Mouse (Mus musculus) liver, embryonic 13.5 days (tissue): Measurements from ENCODE around the gene Tpi1. TPM values are rescaled to one million over a fixed set of nuclear protein-coding genes. Genes with fewer than 3 reads are reported as not detected.

Experiments
- ATAC-seq: fragments of 200-750 bp; cut with Nextera tagmentation; 2 replicates; pipeline ENCODE4 v1.8.0; 2017; ENCODE audit warnings: low read depth, mild to moderate bottlenecking, moderate number of reproducible peaks, moderate library complexity
- DNase-seq: peaks from one replicate; pipeline ENCODE4 v3.0.0; 2022
- H3K27ac ChIP-seq: fragments of 300-500 bp; sonication (generic); 2 replicates; pipeline ENCODE4 v1.5.1; 2015; ENCODE audit warnings: moderate library complexity, mild to moderate bottlenecking, inconsistent platforms
- H3K27me3 ChIP-seq: fragments of 300-500 bp; sonication (generic); 2 replicates; pipeline ENCODE4 v1.6.1; 2015; ENCODE audit warnings: mild to moderate bottlenecking, inconsistent platforms
- H3K36me3 ChIP-seq: fragments of 300-500 bp; sonication (generic); 2 replicates; pipeline ENCODE4 v1.6.1; 2015; ENCODE audit warnings: mild to moderate bottlenecking, inconsistent platforms
- H3K4me1 ChIP-seq: fragments of 300-500 bp; sonication (generic); replicated peaks from 2 replicates; pipeline ENCODE4 v1.6.1; 2015; ENCODE audit warnings: inconsistent platforms
- H3K4me2 ChIP-seq: fragments of 300-500 bp; sonication (generic); 2 replicates; pipeline ENCODE4 v1.6.1; 2015; ENCODE audit warnings: inconsistent platforms, mild to moderate bottlenecking, moderate library complexity
- H3K4me3 ChIP-seq: fragments of 300-500 bp; sonication (generic); replicated peaks from 2 replicates; pipeline ENCODE4 v1.5.1; 2015; ENCODE audit warnings: mild to moderate bottlenecking, inconsistent platforms
- H3K9ac ChIP-seq: fragments of 300-500 bp; sonication (generic); 2 replicates; pipeline ENCODE4 v1.6.1; 2015; ENCODE audit warnings: mild to moderate bottlenecking, inconsistent platforms
- H3K9me3 ChIP-seq: fragments of 300-500 bp; sonication (generic); replicated peaks from 2 replicates; pipeline ENCODE4 v1.6.1; 2016; ENCODE audit warnings: inconsistent platforms
- WGBS: fragments of 180-500 bp; shearing (Covaris S2); methylation state at CpG from one replicate; pipeline ENCODE4 v1.1.7; 2015; ENCODE audit not compliant: insufficient replicate concordance; 5-methylcytosine and 5-hydroxymethylcytosine counted together
- polyA plus RNA-seq: library from polyadenylated mRNA; unstranded; fragments of >200 nt; fragmentation: Nextera tagmentation; extraction: Ambion mirVana; gene quantifications from 2 replicates; pipeline ENCODE4 v1.2.1, GENCODE M21; 2015

Gene Tpi1
- 461 and 495 TPM in 2 replicates for polyA plus RNA-seq

DNA sequence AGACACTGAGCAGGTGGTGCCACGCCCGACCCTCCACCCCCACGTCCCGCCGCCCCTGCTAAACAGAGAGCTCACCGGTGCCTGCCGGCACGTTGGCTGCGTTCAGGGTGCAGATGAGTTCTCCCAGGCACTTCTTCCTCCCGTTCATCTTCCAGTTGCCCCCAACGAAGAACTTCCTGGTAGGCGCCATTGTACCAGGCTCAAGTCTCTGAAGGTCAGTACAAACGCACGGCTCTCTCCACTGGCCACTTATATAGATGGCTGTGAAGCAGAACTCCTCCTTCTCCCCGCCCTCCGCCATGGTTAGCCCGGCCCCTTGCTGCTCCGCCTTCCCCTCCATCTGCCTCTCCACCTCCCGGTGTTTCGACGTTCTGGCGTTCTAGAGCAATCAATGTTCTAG lies at the start of gene Tpi1:
TSS of gene Tpi1 (minus strand) at position 364 of the 400 bp plus-strand sequence.
- ATAC-seq = peak; percentile 82
- Histone ChIP-seq H3K9me3 (no peaks in the 10 kb centered on the region), H3K9ac (peak within 1 kb of the TSS; percentile 84), H3K4me3 (peak within 1 kb of the TSS; percentile 73), H3K27me3 (no peaks in the 10 kb centered on the region), H3K4me1 (peaks cover 63% of the 10 kb centered on the region), H3K27ac (peak within 1 kb of the TSS; percentile 89), H3K4me2 (peak within 1 kb of the TSS; percentile 90), H3K36me3 (peaks cover 67% of the 10 kb centered on the region)
- DNase-seq = peak; percentile 88
- WGBS = under 1% methylated on average over 22 of the region's 22 CpGs

DNA sequence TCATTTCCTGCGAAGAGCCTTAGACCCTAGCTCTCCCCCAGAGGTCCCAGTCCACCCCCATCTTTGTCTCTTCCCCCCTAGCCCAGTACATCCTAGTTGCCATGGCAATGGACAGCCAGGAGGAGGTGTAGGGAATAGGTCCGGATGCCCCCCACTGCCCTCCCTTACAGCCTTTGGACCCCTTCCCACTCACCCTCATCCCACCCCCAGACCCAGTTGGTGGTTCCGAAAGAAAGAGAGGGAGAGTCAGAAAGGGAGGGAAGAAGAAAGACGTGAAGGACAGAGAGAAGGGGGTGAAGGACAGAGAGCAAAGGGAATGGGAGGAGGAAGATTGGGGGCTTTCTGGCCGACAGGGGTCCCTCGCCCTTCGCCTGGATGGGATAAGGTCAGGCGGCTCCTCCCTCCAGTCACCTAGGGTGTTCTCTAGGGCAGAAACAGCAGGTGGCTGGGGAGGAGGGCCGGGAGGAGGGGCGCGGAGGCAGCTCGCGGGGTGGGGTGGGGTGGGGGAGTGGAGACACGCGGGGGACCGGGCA lies 49.1 kb upstream of the Tpi1 start:
- peak overlapping the region; percentile 48 for H3K4me3 ChIP-seq
- no peak overlapping the region for H3K27ac ChIP-seq
- H3K9ac ChIP-seq = no peak overlapping the region
- H3K27me3 ChIP-seq = peaks cover 93% of the 10 kb centered on the region
- no peak for ATAC-seq
- no peaks in the 10 kb centered on the region for H3K36me3 ChIP-seq
- WGBS = 1% methylated on average over 13 of the region's 16 CpGs
- H3K9me3 ChIP-seq = no peaks in the 10 kb centered on the region
- peak overlapping the region; percentile 64 for H3K4me2 ChIP-seq
- peaks cover 13% of the 10 kb centered on the region for H3K4me1 ChIP-seq
- DNase-seq = no peak

DNA sequence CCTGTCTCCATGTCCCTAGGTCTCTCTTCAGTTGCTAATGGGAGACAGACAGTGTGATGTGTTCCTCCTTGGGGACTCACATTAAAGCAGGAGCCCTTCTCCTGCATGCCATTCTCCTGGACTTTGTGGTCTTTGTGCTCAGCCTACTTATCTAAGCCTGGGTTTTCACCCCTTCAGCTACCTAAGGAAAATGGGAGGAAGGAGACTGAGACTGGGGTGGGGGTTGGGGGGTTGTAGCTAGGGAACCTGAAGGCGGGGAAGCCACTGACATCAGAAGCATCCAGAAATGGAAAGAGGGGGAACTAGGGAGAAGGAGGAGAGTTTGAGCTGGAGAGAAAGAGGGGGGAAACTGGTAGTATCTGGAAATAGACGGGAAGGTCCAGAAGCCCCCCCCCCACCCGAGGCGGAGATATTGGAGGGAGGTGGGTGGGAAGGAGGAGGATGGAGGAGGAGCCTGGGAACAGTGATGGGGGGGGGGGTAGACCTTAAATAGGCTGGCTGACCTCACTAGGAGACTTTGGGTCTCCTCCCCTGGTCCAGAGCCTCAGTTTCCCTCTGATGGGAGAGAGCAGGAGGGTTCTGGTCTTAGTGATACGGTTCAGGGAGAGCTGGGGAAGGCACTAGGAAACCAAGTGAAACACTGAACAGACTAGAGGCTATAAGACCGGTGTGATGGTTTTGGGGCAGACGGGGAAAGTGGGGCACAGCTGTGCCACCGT lies 48.5 kb upstream of the Tpi1 start:
- DNase-seq (no peak), ATAC-seq (no peak)
- peaks cover 96% of the 10 kb centered on the region for H3K27me3 ChIP-seq
- 0 out of 2 replicates have a peak overlapping the region, but pooled peaks have one; percentile 64 for H3K4me2 ChIP-seq
- H3K4me3 ChIP-seq = no peak overlapping the region
- peaks cover 13% of the 10 kb centered on the region for H3K4me1 ChIP-seq
- H3K9me3 ChIP-seq = no peaks in the 10 kb centered on the region
- no peaks in the 10 kb centered on the region for H3K36me3 ChIP-seq
- no peak overlapping the region for H3K9ac ChIP-seq
- 10% methylated on average over 8 of the region's 8 CpGs for whole genome bisulfite sequencing
- H3K27ac ChIP-seq = no peak overlapping the region

DNA sequence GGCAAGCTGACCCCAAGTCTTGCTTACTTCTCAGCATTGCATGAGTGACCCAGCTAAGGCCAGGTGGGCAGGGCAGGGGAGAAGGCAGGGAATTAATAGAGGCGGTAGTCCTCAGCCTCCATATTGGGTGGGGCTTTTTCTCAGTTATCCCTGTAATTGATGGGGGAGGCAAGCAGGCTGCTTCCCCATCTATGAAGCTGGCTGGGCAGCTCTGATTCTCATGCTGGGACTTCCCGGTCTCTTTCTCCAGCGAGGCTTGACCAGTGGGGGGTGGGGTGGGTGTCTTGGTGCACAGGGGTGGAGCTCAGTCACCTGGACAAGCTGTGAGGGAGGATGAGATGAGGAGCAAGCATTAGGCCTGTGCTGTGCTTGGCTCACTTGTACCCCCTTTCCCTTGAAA lies 47.7 kb upstream of the Tpi1 start:
- no peak for DNase-seq
- H3K4me3 ChIP-seq = no peak overlapping the region

DNA sequence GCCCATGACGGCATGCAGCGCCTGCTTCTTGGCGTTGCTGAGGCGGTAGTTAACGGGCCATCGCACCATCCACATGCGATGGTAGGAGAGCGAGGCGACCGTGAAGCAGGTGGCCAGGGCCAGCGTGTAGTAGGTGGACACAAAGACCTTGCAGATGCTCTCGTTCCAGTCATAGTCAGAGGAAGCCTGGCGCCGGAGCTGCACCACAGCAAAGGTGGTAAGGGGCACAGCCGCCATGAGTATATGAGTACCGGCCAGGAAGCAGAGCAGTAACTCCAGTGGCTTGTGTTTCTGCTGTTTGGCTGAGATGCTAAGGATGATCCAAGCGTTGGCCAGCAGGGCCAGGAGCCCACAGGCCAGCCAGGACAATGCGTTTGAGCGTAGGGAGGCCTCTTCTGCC lies 47.2 kb upstream of the Tpi1 start:
- H3K27ac ChIP-seq = no peak overlapping the region
- no peaks in the 10 kb centered on the region for H3K9me3 ChIP-seq
- H3K4me2 ChIP-seq = no peak overlapping the region
- no peak for ATAC-seq
- H3K36me3 ChIP-seq = no peaks in the 10 kb centered on the region
- H3K4me1 ChIP-seq = peaks cover 22% of the 10 kb centered on the region
- DNase-seq = no peak
- H3K9ac ChIP-seq = no peak overlapping the region
- WGBS = 74% methylated on average over 19 of the region's 19 CpGs
- H3K4me3 ChIP-seq = no peak overlapping the region
- H3K27me3 ChIP-seq = peaks cover 100% of the 10 kb centered on the region

More for the DNA sequence above, 47.7 kb upstream of the Tpi1 start:
- peaks cover 17% of the 10 kb centered on the region for H3K4me1 ChIP-seq
- H3K36me3 ChIP-seq = no peaks in the 10 kb centered on the region
- ATAC-seq = no peak
- H3K4me2 ChIP-seq = no peak overlapping the region
- no peak overlapping the region for H3K9ac ChIP-seq
- H3K9me3 ChIP-seq = no peaks in the 10 kb centered on the region
- H3K27me3 ChIP-seq = peaks cover 98% of the 10 kb centered on the region
- WGBS = 25% methylated on average over 3 of the region's 3 CpGs
- H3K27ac ChIP-seq = no peak overlapping the region

DNA sequence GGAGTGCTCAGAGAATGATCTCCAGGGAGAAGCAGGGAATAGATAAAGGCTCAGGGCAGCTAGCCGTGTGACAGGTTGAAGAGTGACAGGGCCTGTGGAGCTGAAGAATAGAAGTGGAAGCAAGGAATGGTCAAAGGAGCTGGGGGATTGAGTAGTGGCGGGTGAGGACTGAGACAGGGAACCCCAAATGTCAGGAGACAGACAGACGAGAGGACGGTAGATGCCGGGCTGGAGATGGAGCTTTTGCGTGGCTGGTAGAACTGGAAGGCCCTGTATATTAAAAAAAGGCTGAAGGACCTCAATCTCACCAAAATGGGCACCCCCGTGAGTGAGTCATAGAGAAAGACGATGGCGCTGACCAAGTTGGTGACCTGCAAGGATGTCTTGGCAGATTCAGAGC lies 46.4 kb upstream of the Tpi1 start:
- Histone ChIP-seq H3K9ac (no peak overlapping the region), H3K4me1 (peaks cover 22% of the 10 kb centered on the region), H3K27me3 (peaks cover 100% of the 10 kb centered on the region), H3K9me3 (no peaks in the 10 kb centered on the region), H3K4me3 (no peak overlapping the region), H3K4me2 (no peak overlapping the region), H3K27ac (no peak overlapping the region), H3K36me3 (no peaks in the 10 kb centered on the region)
- ATAC-seq (no peak), DNase-seq (no peak)
- WGBS = 75% methylated on average over 9 of the region's 9 CpGs

DNA sequence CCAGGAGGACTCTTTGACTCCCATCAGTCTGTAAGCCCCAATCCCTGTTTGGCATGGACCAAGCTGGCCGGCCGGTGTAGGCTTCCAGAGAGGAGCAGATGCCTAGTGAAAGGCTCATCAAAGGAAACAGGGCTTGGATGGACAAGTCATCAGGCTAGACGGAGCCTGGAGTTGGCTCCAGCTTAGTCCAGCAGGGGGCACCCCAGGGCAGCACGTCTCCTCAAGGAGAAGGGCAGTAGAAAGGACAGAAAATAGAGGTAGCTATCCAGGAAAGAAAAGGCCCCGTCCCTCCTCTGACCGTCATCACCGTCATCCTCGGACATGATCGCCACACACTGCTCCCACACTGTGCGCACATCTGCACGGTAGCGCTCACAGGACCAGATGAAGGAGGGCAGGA lies 45.6 kb upstream of the Tpi1 start:
- WGBS = 5% methylated on average over 12 of the region's 12 CpGs
- no peak overlapping the region for H3K4me3 ChIP-seq
- no peak overlapping the region for H3K4me2 ChIP-seq
- peaks cover 99% of the 10 kb centered on the region for H3K27me3 ChIP-seq
- H3K27ac ChIP-seq = no peak overlapping the region
- peak; percentile 53 for DNase-seq
- ATAC-seq = peak; percentile 24
- peaks cover 22% of the 10 kb centered on the region for H3K4me1 ChIP-seq
- H3K36me3 ChIP-seq = no peaks in the 10 kb centered on the region
- H3K9me3 ChIP-seq = no peaks in the 10 kb centered on the region
- H3K9ac ChIP-seq = no peak overlapping the region

DNA sequence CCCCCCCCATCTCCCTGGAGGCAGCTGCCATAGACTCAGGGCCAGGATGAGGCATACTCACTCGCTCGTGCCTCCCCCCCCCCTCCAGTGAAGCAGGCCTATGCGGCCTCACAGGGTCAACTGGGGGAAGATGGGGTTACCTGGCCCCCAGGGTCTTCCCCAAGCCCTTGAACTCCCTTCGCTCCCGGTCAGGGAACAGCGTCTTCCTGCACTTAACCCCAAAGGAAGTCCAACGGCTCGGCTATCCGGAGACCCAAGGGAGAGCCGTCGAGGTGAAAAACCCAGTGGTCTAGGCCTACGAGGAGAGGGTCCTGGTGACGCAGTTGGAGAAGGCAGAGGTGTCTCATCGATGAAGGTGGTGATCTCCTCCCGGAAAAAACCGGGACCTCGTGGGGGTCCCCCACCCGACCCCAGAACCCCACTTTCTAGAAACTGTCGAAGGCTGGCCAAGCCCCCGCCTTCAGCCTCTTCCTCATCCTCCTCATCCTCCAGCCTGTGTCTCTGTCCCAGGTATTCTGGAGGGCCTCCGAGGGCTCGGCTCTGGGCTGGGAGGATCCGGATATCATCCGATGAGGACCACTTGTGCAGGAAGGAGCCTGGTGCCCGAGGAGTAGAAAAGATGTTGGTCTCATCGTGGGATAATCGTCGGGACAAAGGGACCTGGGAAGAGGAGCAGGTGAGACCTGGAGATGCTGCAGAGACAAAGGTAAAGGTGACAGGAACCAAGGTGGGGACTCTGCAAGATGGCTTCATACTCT lies 44.6 kb upstream of the Tpi1 start:
- Histone ChIP-seq H3K4me2 (no peak overlapping the region), H3K27me3 (peaks cover 96% of the 10 kb centered on the region), H3K4me3 (no peak overlapping the region), H3K27ac (no peak overlapping the region), H3K36me3 (no peaks in the 10 kb centered on the region), H3K4me1 (peaks cover 16% of the 10 kb centered on the region), H3K9me3 (no peaks in the 10 kb centered on the region), H3K9ac (no peak overlapping the region)
- DNase-seq = no peak
- no peak for ATAC-seq
- 61% methylated on average over 28 of the region's 28 CpGs for WGBS

DNA sequence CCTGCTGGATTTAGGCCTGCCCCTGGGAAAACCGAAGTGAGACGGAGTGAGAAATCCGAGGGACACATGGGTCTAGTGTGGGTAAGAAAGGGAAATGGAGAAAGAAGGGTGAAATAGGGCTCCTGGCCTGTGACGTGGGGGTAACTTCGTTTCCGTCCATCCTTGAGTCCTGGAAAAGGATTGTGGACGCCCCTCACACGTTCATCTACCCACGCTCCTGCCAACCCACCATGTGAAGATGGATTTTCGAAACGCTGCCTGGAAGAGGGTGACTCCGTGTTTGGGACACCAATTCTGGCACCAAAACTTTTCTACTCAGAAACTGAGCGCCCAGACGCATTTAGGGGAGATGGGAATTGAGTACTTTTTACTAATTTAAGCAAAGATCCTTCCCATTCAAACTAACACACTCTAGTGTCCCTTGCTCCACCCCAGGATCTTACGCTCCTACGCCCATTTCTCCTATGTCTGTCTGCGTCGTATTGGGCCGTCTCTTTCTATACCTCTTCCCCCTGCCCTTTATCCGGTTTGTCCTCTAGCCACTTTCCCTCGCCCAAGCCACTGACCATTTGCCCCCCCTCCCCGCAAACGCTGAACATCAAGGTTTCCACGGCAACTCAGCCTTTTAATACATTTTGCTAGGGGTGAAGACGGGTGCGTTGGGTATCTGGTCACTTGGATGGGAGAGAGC lies 43.9 kb upstream of the Tpi1 start:
- Histone ChIP-seq H3K9me3 (no peaks in the 10 kb centered on the region), H3K4me3 (peak overlapping the region; percentile 60; the same call in 1 of the 2 replicates), H3K27ac (no peak overlapping the region), H3K36me3 (no peaks in the 10 kb centered on the region), H3K9ac (no peak overlapping the region), H3K27me3 (peaks cover 91% of the 10 kb centered on the region), H3K4me1 (peaks cover 10% of the 10 kb centered on the region), H3K4me2 (peak overlapping the region; percentile 73)
- DNase-seq (no peak), ATAC-seq (no peak)
- 24% methylated on average over 26 of the region's 26 CpGs for WGBS

DNA sequence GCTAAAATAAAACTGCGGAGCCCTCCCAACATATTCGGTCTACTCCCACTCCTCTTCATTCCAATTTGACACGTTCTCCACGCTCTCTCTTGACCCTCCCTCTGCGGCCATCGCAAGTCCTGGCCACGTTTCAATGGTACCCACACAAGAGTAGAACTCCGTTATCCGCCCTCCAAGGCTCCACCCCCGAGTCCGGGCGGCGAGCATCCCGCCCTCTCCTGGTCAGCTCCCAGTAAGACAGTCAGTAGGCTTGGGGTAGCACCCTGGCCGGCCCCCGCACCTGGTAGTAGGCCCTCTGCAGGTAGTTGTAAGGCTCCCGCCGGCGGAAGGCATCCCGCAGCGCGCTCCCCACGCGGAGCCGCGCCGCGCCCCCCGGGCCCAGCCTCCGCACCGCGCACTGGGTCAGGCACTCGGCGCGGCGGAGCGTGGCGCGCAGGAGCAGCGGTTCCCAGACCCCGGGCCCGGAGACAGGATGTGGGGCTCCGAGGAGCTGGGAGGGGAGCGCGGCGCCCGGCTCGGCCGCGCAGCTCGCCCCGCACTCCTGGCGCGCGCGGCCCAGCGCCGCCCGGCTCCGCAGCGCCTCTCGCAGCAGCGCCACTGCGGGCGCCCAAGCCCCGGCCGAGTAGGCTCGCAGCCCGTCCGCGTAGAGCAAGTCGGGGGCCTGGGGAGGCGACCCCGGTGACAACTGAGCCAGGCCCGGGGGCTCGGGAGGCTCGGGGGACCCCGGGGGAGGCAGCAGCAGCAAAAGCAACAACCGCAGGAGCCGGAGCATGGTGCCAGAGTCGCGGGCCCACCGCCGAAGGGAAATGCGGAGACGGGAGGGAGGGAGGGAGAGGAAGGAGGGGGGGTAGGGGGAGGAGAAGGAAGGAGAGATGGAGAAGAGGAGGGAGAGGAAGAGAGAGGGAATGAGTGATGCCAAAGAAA lies 43.1 kb upstream of the Tpi1 start, which contains the start of gene P3h3:
TSS of gene P3h3 (minus strand) at position 837 of the 924 bp plus-strand sequence.
- Histone ChIP-seq H3K27me3 (peaks cover 86% of the 10 kb centered on the region), H3K9ac (peak within 1 kb of the TSS; percentile 62), H3K4me2 (peak within 1 kb of the TSS; percentile 73), H3K4me1 (peaks cover 8% of the 10 kb centered on the region), H3K4me3 (peak within 1 kb of the TSS; percentile 60), H3K27ac (no peak within 1 kb of the TSS; the same call in 1 of the 2 replicates), H3K9me3 (no peaks in the 10 kb centered on the region), H3K36me3 (no peaks in the 10 kb centered on the region)
- ATAC-seq (peak; percentile 53; the same call in 1 of the 2 replicates), DNase-seq (peak; percentile 45)
- WGBS = 1% methylated on average over 85 of the region's 86 CpGs
